Mouse (Mus musculus): ENCODE results near the gene Lcn12.

GRCm38 (mm10) chr2:25534866-25535182 is 41.1 kb upstream of the Lcn12 start:
- TF ChIP-seq CTCF (IDR thresholded peaks at IDR 0.05; ENCODE audit: low read depth) = no peak
- no peak for TF ChIP-seq EP300 (optimal IDR thresholded peaks at IDR 0.05)

Measured in stomach, postnatal 0 days (tissue).